ENCODE assay signal across 10 mouse cellular contexts in the genomic region with DNA sequence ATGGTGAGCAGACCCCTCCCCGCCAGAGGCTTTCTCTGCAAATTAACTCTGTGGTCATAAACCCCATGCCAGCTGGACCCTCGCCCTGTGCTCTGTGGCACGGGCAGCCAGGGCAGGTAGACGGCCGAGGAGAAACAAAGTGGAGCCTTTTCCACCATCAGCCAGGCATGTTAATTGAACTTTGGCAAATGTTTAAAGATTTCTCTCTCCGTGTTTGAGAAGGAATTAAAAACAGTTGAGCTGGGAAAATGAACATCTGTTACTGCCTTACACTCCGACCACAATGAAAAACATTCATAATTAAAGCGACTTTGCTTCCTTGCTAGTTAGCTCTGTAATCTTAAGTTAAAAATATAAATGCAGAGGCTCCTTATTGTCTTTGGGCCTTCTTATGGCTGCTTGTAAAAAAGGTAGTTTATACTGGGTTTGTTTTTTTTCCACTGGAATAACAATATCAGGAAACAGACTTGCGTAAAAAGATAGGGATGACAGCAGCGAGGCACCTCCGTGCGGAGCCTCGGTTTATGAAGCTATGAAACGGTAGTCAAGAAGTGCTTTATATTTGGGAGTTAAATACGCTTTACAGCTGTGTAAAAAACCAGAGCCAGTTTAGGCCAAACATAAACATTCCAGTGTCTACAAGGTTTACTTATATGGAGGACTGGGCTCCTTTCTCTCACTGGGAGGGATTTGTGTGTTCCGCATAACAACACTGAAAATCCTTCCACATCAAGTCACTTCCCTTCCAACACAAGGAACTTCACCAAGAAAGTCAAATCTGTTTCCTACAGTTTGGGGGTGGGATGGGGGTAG.
DNase-seq lines count a peak whose midpoint lies in the region; ATAC-seq lines count a peak whose summit lies in the region.
"Had no signal": no experiment of that assay in that cellular context is flagged by ENCODE, and none has a peak within 500 bp of the region (broad histone marks: within the 10 kb centered on the region; RNA-seq: fewer than 3 reads in every experiment).

No protein-coding gene starts in this region.

- no peak overlapping the region for H3K4me3 ChIP-seq in forebrain, embryonic 12.5 days (replicated peaks)
- no peak overlapping the region for H3K4me3 ChIP-seq in forebrain, embryonic 10.5 days
- no peak overlapping the region for H3K4me3 ChIP-seq in kidney, embryonic 15.5 days (replicated peaks)
- no peak overlapping the region for H3K4me3 ChIP-seq in intestine, embryonic 15.5 days (replicated peaks)
- H3K4me3 ChIP-seq: erythroblast, embryonic 14.5 days had no signal

- no peak for DNase-seq in forebrain, embryonic 10.5 days (ENCODE audit: extremely low spot score, low spot score)
- no peak for DNase-seq in kidney, postnatal 10 days
- peak; percentile 41 for DNase-seq in Muller cell, postnatal 12 days (ENCODE audit: inconsistent ontology term)
- DNase-seq in adrenal gland, adult 2 months, result no peak
- no peak for DNase-seq in retina, postnatal 1 day

- no peaks in the 10 kb centered on the region for H3K9me3 ChIP-seq in forebrain, embryonic 12.5 days
- no peaks in the 10 kb centered on the region for H3K9me3 ChIP-seq in forebrain, embryonic 10.5 days
- no peaks in the 10 kb centered on the region for H3K9me3 ChIP-seq in kidney, embryonic 15.5 days (replicated peaks)
- H3K9me3 ChIP-seq in intestine, embryonic 15.5 days, result no peaks in the 10 kb centered on the region

- H3K36me3 ChIP-seq in forebrain, embryonic 12.5 days (replicated peaks), result no peaks in the 10 kb centered on the region
- H3K36me3 ChIP-seq in forebrain, embryonic 10.5 days (replicated peaks), result no peaks in the 10 kb centered on the region
- H3K36me3 ChIP-seq in kidney, embryonic 15.5 days, result no peaks in the 10 kb centered on the region
- H3K36me3 ChIP-seq in intestine, embryonic 15.5 days, result no peaks in the 10 kb centered on the region

- 0 out of 2 replicates have a peak overlapping the region, but pooled peaks have one; percentile 31 for H3K27ac ChIP-seq in forebrain, embryonic 12.5 days
- no peak overlapping the region for H3K27ac ChIP-seq in forebrain, embryonic 10.5 days
- H3K27ac ChIP-seq in kidney, embryonic 15.5 days, result peak overlapping the region; percentile 75
- peak overlapping the region; percentile 67 for H3K27ac ChIP-seq in intestine, embryonic 15.5 days

- no peak for ATAC-seq in forebrain, embryonic 12.5 days (ENCODE audit: low FRiP score)
- ATAC-seq in kidney, embryonic 15.5 days (replicated peaks; ENCODE audit: low FRiP score), result no peak
- ATAC-seq in intestine, embryonic 15.5 days, result no peak

- H3K27me3 ChIP-seq in forebrain, embryonic 12.5 days, result no peaks in the 10 kb centered on the region
- H3K27me3 ChIP-seq in forebrain, embryonic 10.5 days (ENCODE audit: poor library complexity, severe bottlenecking), result no peaks in the 10 kb centered on the region
- no peaks in the 10 kb centered on the region for H3K27me3 ChIP-seq in kidney, embryonic 15.5 days
- H3K27me3 ChIP-seq in intestine, embryonic 15.5 days (replicated peaks), result no peaks in the 10 kb centered on the region

- H3K4me1 ChIP-seq in forebrain, embryonic 12.5 days, result peaks cover 25% of the 10 kb centered on the region
- peaks cover 19% of the 10 kb centered on the region for H3K4me1 ChIP-seq in forebrain, embryonic 10.5 days
- peaks cover 46% of the 10 kb centered on the region for H3K4me1 ChIP-seq in kidney, embryonic 15.5 days
- H3K4me1 ChIP-seq in intestine, embryonic 15.5 days (replicated peaks), result peaks cover 21% of the 10 kb centered on the region

- H3K4me2 ChIP-seq in forebrain, embryonic 12.5 days, result no peak overlapping the region
- H3K4me2 ChIP-seq in kidney, embryonic 15.5 days, result peak overlapping the region; percentile 4
- H3K4me2 ChIP-seq in intestine, embryonic 15.5 days (replicated peaks), result peak overlapping the region; percentile 36
- H3K4me2 ChIP-seq: liver, embryonic 11.5 days had no signal

- H3K9ac ChIP-seq in forebrain, embryonic 12.5 days, result no peak overlapping the region
- H3K9ac ChIP-seq in kidney, embryonic 15.5 days, result no peak overlapping the region
- no peak overlapping the region for H3K9ac ChIP-seq in intestine, embryonic 15.5 days

- 80% methylated on average over 16 of the region's 16 CpGs for WGBS in forebrain, embryonic 12.5 days
- WGBS in forebrain, embryonic 10.5 days, result 79% methylated on average over 16 of the region's 16 CpGs
- 34% methylated on average over 16 of the region's 16 CpGs for WGBS in kidney, embryonic 15.5 days
- WGBS in intestine, embryonic 15.5 days, result 25% methylated on average over 16 of the region's 16 CpGs
